Mouse (Mus musculus): Measurements from ENCODE around the gene Plac8. TPM values are rescaled to one million over a fixed set of nuclear protein-coding genes. Genes with fewer than 3 reads are reported as not detected.
A peak's percentile ranks its signal among the peaks of the same experiment; 100 is the strongest.

Plac8 gene
- polyA plus RNA-seq, 1 experiment: 322 TPM

GRCm38 (mm10) chr5:100569250-100569934 lies 2.7 kb downstream of the Plac8 start:
- WGBS: 7% methylated on average over 18 of the region's 18 CpGs
- peak overlapping the region; percentile 89 for H3K27ac ChIP-seq (ENCODE audit: insufficient read depth, low read length)
- peaks cover under 1% of the 10 kb centered on the region; the same call in 1 of the 2 replicates for H3K36me3 ChIP-seq (ENCODE audit: control insufficient read depth, insufficient read depth, low read length)
- peak in 1 of 2 experiments; percentile 64 for DNase-seq (ENCODE audit: low read depth in 1 of 2, low spot score in 2 of 2)
- H3K27me3 ChIP-seq (ENCODE audit: control insufficient read depth, insufficient read depth, low read length): no peaks in the 10 kb centered on the region
- peak overlapping the region; percentile 57 for H3K4me3 ChIP-seq (ENCODE audit: extremely low read depth, insufficient read depth, insufficient read length)
- TF ChIP-seq POLR2A (IDR thresholded peaks at IDR 0.05; ENCODE audit: low read depth, low read length) (no peak), CTCF (IDR thresholded peaks at IDR 0.05; ENCODE audit: extremely low read depth, insufficient read depth, insufficient read length, insufficient replicate concordance) (no peak)
- H3K4me1 ChIP-seq (ENCODE audit: control insufficient read depth, insufficient read depth, insufficient read length): peaks cover 2% of the 10 kb centered on the region

- Histone ChIP-seq H3K27ac (ENCODE audit: insufficient read depth, low read length) (no peak overlapping the region), H3K36me3 (ENCODE audit: control insufficient read depth, insufficient read depth, low read length) (peaks cover 2% of the 10 kb centered on the region; the same call in 1 of the 2 replicates), H3K27me3 (ENCODE audit: control insufficient read depth, insufficient read depth, low read length) (no peaks in the 10 kb centered on the region), H3K4me1 (ENCODE audit: control insufficient read depth, insufficient read depth, insufficient read length) (peaks cover 5% of the 10 kb centered on the region), H3K4me3 (ENCODE audit: extremely low read depth, insufficient read depth, insufficient read length) (no peak overlapping the region)
- no peak for TF ChIP-seq CTCF (IDR thresholded peaks at IDR 0.05; ENCODE audit: extremely low read depth, insufficient read depth, insufficient read length, insufficient replicate concordance)
- TF ChIP-seq POLR2A (IDR thresholded peaks at IDR 0.05; ENCODE audit: low read depth, low read length): no peak
- WGBS: 37% methylated on average over 3 of the region's 3 CpGs
- no peak for DNase-seq (ENCODE audit: low read depth in 1 of 2, low spot score in 2 of 2)
Measured at GRCm38 (mm10) chr5:100568802-100569201, 3.2 kb downstream of the Plac8 start.

GRCm38 (mm10) chr5:100568177-100568576 lies 3.9 kb downstream of the Plac8 start:
- H3K4me3 ChIP-seq (ENCODE audit: extremely low read depth, insufficient read depth, insufficient read length): no peak overlapping the region

GRCm38 (mm10) chr5:100567258-100568032 lies 4.6 kb downstream of the Plac8 start:
- no peak for DNase-seq (ENCODE audit: low read depth in 1 of 2, low spot score in 2 of 2)
- no peak for TF ChIP-seq CTCF (IDR thresholded peaks at IDR 0.05; ENCODE audit: extremely low read depth, insufficient read depth, insufficient read length, insufficient replicate concordance)
- TF ChIP-seq POLR2A (IDR thresholded peaks at IDR 0.05; ENCODE audit: low read depth, low read length): no peak
- 52% methylated on average over 13 of the region's 13 CpGs for WGBS
- Histone ChIP-seq H3K4me3 (ENCODE audit: extremely low read depth, insufficient read depth, insufficient read length) (no peak overlapping the region), H3K27ac (ENCODE audit: insufficient read depth, low read length) (no peak overlapping the region), H3K27me3 (ENCODE audit: control insufficient read depth, insufficient read depth, low read length) (no peaks in the 10 kb centered on the region), H3K36me3 (ENCODE audit: control insufficient read depth, insufficient read depth, low read length) (peaks cover 4% of the 10 kb centered on the region), H3K4me1 (ENCODE audit: control insufficient read depth, insufficient read depth, insufficient read length) (peaks cover 16% of the 10 kb centered on the region)

More at GRCm38 (mm10) chr5:100568177-100568576, 3.9 kb downstream of the Plac8 start:
- Histone ChIP-seq H3K27me3 (ENCODE audit: control insufficient read depth, insufficient read depth, low read length) (no peaks in the 10 kb centered on the region), H3K36me3 (ENCODE audit: control insufficient read depth, insufficient read depth, low read length) (peaks cover 4% of the 10 kb centered on the region), H3K27ac (ENCODE audit: insufficient read depth, low read length) (no peak overlapping the region; the same call in 1 of the 2 replicates), H3K4me1 (ENCODE audit: control insufficient read depth, insufficient read depth, insufficient read length) (peaks cover 9% of the 10 kb centered on the region)
- no peak for DNase-seq (ENCODE audit: low read depth in 1 of 2, low spot score in 2 of 2)
- WGBS: 28% methylated on average over 8 of the region's 8 CpGs
- TF ChIP-seq CTCF (IDR thresholded peaks at IDR 0.05; ENCODE audit: extremely low read depth, insufficient read depth, insufficient read length, insufficient replicate concordance) (no peak), POLR2A (IDR thresholded peaks at IDR 0.05; ENCODE audit: low read depth, low read length) (no peak)

- peaks cover 4% of the 10 kb centered on the region for H3K36me3 ChIP-seq (ENCODE audit: control insufficient read depth, insufficient read depth, low read length)
- no peaks in the 10 kb centered on the region for H3K27me3 ChIP-seq (ENCODE audit: control insufficient read depth, insufficient read depth, low read length)
- H3K27ac ChIP-seq (ENCODE audit: insufficient read depth, low read length): no peak overlapping the region; the same call in 1 of the 2 replicates
- WGBS: 79% methylated on average over 2 of the region's 2 CpGs
- H3K4me3 ChIP-seq (ENCODE audit: extremely low read depth, insufficient read depth, insufficient read length): no peak overlapping the region
- TF ChIP-seq POLR2A (IDR thresholded peaks at IDR 0.05; ENCODE audit: low read depth, low read length) (no peak), CTCF (IDR thresholded peaks at IDR 0.05; ENCODE audit: extremely low read depth, insufficient read depth, insufficient read length, insufficient replicate concordance) (no peak)
- peaks cover 17% of the 10 kb centered on the region for H3K4me1 ChIP-seq (ENCODE audit: control insufficient read depth, insufficient read depth, insufficient read length)
- no peak for DNase-seq (ENCODE audit: low read depth in 1 of 2, low spot score in 2 of 2)
Measured at GRCm38 (mm10) chr5:100566798-100567197, 5.2 kb downstream of the Plac8 start.

GRCm38 (mm10) chr5:100562702-100563101 lies 9.3 kb downstream of the Plac8 start:
- Histone ChIP-seq H3K27ac (ENCODE audit: insufficient read depth, low read length) (0 out of 2 replicates have a peak overlapping the region, but pooled peaks have one; percentile 1), H3K4me3 (ENCODE audit: extremely low read depth, insufficient read depth, insufficient read length) (peak overlapping the region; percentile 0; the same call in 1 of the 2 replicates), H3K36me3 (ENCODE audit: control insufficient read depth, insufficient read depth, low read length) (peaks cover 10% of the 10 kb centered on the region), H3K4me1 (ENCODE audit: control insufficient read depth, insufficient read depth, insufficient read length) (peaks cover 17% of the 10 kb centered on the region), H3K27me3 (ENCODE audit: control insufficient read depth, insufficient read depth, low read length) (no peaks in the 10 kb centered on the region)
- no peak for TF ChIP-seq CTCF (IDR thresholded peaks at IDR 0.05; ENCODE audit: extremely low read depth, insufficient read depth, insufficient read length, insufficient replicate concordance)
- TF ChIP-seq POLR2A (IDR thresholded peaks at IDR 0.05; ENCODE audit: low read depth, low read length): no peak
- 46% methylated on average over 9 of the region's 9 CpGs for WGBS
- peak in 1 of 2 experiments; percentile 47 for DNase-seq (ENCODE audit: low read depth in 1 of 2, low spot score in 2 of 2)

All from spleen, adult 2 months (tissue).